Mouse (Mus musculus): ENCODE data around the gene Anp32e.
A peak's percentile ranks its signal among the peaks of the same experiment; 100 is the strongest.

Anp32e gene

DNA sequence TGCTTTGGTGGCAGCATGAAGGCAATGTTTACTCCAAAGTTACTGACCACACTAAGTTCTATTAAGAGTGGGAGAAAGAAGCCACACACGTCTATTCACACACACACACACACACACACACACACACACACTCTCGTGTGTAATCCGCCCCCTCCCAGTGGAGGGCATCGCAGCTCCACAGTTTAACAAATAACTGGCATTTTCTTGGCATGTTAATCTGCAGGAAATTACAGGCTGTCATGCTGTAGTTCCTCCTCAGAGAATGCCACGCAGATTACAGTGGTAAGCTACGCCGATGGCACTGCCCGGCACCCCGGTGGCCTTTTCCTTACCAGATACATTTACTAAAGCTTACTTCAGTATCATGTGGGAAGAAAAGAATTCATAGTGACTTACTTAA lies 49.2 kb downstream of the Anp32e start:
- DNase-seq: no peak

DNA sequence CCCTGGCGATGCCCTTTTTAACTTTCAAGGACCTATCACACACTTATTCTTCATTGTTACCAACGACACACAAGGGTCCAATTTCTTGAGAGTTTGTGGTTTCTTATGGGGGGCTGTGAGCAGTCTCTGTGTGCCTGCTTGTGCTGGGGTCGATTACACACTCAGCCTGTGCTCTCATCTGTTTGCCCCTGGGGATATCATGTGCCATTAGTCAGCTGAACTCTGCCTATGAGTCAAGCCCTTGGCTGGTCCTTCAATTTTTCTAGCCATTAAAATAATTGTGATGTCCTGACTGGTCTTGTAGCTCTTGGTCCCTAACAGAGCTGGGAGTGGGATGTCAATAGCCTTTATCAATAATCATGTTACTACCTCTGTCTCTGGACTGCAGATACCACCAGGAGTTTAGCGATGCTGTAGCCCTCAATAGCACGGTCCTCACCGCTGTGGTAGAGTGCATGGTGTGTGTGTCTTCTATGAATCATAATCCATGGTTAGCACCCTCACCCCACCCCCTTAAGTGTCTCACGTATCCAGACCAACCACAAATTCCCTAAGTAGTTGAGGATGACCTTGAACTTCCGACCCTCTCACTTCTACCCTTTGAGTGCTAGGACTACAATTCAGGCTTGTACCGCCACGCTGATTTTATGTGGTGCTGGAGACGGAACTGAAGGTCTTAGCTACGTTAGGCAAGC lies 51.4 kb downstream of the Anp32e start:
- DNase-seq: no peak

DNA sequence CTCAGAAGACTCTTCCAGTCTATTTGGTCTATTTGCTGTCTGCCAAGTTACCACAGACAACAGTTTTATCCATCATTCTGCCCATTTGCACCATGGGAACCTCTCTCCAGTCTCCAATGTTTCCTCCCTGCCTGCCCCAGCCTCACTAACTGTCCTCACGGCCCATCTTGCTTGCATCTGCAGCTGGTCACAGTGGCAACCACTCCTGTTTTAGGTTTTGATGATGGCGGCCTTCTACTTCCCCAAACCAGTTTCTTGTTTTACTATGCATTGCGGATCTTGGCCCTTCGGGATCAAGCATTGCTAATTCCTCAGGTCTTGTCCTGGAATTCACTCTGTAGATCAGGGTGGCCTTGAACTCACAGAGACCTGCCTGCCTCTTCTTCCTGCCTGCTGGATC lies 53.1 kb downstream of the Anp32e start:
- no peak for DNase-seq

GRCm38 (mm10) chr3:95985209-95986000 lies 56.4 kb downstream of the Anp32e start:
- DNase-seq: peak in 1 of 2 experiments; percentile 30

GRCm38 (mm10) chr3:95986001-95986622 lies 57.1 kb downstream of the Anp32e start:
- peak in 1 of 2 experiments; percentile 39 for DNase-seq

- no peak for DNase-seq
These were observed 57.9 kb downstream of the Anp32e start for GRCm38 (mm10) chr3:95986984-95987383.

DNA sequence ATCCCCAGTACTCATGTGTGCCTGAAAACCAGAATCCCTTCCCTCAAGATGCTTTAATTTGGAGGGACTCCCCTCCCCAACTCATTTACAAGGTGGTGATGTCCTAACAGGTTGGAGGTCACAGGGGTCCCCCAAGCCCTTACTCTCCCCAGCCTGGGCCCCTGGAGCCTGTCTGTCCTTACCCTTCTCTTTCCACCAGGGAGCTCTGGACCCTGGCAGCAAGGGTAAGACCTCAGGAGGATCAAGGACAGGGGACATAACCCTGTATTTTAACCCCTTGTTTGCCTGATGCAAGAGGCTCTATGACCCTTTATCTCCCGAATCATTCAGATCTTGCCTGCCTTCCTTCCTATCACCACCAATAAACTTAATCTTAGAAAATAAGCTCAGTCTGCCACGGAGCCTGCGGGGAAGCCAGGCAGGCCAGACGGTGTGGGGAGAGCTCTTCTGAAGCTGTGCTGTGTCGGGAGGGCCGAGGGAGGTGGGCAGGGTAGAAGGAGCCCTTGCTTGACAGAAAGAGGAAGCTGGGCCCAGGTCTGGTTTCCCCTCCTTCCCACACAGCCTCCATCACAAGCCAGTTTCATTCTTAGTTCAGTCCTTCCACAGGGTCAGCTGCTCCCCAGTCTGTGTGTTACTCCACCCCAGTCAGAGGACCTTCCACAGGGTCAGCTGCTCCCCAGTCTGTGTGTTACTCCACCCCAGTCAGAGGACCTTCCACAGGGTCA lies 58.5 kb downstream of the Anp32e start:
- DNase-seq: peak; percentile 65 to 71

- no peak for DNase-seq
These were observed 59.1 kb downstream of the Anp32e start for GRCm38 (mm10) chr3:95988138-95988537.

- no peak for DNase-seq
These were observed 59.9 kb downstream of the Anp32e start for GRCm38 (mm10) chr3:95988969-95989368.

DNA sequence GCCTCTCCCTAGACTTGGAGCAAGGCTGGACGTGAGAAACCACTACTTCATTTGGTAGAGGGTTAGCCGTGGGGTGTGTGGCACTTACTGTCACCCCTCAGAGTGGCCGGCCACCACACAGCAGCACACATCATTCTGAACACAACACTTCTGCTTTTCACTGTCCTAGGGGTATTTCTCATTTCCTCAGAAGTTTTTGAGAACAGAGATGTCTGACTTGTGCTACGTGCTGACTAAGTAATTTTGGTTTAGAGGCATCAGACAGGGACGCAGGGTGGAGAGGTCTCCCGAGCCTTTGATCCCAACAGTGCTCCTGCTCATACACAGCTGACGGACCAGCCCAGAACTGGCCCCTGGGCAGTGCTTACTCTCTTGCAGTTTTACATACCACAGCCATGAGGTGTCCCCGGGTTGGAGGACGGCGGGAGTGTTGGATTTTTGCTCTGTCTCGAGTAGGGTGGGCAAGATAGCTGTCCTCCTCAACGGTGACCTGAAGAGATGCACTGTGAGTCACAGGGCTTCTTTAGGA lies 61.4 kb downstream of the Anp32e start:
- peak in 1 of 2 experiments; percentile 34 for DNase-seq

DNA sequence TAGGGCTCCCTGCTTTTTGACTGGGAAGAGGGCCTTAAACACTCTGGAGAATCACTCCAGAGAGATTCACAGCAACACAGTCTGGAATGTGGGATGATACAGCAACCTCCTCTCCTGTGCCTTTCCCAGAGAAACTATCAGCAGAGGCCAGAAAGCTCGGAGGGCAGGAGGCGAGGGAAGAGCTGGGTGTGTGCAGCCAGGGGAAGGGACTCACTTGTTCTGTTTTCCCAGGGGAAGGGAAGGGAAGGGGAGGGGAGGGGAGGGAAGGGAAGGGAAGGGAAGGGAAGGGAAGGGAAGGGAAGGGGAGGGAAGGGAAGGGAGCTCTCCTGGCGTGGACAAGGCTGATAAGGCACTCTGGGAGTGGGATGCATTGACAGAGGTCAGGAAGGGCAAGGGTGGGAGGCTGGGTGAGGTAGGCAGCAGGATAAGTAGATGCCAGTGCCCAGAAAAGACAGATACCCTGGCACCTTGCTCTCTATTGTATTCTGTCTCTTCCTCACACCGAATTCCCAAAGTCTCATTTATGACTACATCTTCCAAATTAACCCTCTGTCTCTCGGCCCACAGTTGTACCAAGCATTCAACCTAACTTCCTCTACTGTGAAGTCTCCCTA lies 64.1 kb downstream of the Anp32e start:
- DNase-seq: no peak

DNA sequence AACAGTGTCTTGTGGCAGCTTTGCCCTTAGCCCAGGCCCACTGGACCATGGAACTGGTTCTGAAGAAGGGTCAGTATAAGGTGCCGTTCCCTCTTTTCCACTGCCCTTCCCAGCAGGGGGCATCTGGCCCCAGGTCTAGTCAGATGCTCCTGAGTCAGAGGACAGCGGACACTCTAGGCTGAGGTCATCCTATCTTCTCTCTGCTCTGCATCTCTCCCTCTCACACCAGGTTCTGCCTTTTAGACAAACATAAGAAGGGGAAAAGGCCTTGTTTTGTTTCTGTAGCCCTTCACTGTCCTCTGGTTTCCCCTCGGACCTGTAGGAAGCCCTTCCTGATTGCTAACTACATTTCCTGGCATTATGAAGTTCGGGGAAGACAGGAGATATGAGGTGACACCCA lies 64.8 kb downstream of the Anp32e start:
- peak in 1 of 2 experiments; percentile 4 for DNase-seq

GRCm38 (mm10) chr3:95994381-95994846 lies 65.4 kb downstream of the Anp32e start:
- peak in 1 of 2 experiments; percentile 48 for DNase-seq

GRCm38 (mm10) chr3:95994975-95995801 lies 66.1 kb downstream of the Anp32e start:
- DNase-seq: peak; percentile 43 to 60

DNA sequence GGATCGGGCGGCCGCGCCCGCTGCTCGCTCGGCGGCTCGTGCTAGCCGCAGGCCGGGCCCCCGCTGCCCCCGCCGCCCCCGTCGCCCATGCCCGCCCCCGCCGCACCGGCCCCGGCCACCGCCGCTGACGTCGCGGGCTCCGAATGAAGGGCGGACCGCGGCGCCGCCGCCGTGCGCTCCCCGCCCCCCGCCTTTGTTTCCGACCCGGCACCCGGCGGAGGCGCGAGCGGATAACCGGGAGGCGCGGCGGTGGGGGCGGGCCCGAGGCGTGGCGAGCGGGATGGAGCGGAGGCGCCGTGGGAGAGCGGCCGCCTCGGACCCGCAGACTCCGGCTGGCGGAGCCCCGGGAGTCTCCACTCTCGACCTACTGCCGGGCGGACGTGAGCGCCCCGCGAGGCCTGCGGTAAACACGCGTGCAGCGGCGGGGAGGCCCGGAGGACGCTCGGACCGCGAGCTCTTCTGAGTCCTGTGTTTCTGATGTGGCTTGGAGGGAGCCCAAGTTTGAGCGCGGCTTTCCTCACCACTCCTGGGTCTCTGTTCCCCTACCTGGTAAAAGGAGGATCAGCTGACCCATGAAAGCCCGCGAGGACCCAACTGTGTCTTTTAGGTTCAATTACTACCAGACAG lies 66.9 kb downstream of the Anp32e start, which contains the start of gene Plekho1:
TSS of gene Plekho1 (minus strand) at position 200 of the 627 bp plus-strand sequence.
- DNase-seq: peak; percentile 71 to 79

- peak in 1 of 2 experiments; percentile 5 for DNase-seq
These were observed 67.5 kb downstream of the Anp32e start for GRCm38 (mm10) chr3:95996451-95997073.
